Mouse (Mus musculus): ENCODE measurements around the gene 2300002M23Rik.
A peak's percentile ranks its signal among the peaks of the same experiment; 100 is the strongest.

The 2300002M23Rik gene

DNA sequence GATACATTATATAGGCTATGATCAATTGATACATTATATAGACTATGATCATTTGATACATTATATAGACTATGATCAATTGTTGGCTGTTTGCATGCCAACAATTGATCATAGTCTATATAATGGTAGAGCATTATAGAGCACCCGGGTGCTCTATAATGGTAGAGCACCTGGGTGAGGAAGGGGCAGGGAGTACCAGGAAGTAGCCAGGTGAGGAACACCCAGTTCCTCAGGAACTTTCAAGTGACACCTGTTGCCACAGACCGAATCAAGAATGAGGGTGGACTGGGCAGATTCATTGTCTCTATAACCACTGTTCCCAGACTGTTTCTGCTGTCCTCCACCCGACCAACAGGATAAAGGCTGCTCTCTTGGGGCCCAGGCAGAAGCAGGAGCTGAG lies at the start of gene 2300002M23Rik:
TSS of gene 2300002M23Rik (plus strand) at position 301 of the 400 bp plus-strand sequence.
- DNase-seq (ENCODE audit: low read depth), result no peak

DNA sequence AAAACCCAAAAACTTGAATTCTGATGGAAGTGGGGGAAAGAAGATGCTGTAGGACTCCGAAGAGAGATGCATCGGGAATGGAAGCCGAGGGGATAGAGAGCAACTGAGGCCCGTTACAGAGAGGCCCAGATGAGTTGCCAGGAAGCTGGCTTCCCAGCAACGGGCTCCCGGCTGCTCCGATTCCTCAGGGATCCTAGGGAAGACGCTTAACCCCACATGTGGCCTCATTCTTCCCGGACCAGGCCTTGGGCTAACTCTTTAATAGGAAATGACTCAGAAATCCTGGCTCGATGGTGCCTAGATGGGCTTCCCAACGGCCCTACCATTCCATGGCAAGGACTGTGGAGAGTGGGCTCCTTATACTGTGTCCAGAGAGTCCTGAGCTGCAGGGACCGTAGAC lies 49.7 kb upstream of the 2300002M23Rik start:
- no peak for DNase-seq (ENCODE audit: low read depth)

DNA sequence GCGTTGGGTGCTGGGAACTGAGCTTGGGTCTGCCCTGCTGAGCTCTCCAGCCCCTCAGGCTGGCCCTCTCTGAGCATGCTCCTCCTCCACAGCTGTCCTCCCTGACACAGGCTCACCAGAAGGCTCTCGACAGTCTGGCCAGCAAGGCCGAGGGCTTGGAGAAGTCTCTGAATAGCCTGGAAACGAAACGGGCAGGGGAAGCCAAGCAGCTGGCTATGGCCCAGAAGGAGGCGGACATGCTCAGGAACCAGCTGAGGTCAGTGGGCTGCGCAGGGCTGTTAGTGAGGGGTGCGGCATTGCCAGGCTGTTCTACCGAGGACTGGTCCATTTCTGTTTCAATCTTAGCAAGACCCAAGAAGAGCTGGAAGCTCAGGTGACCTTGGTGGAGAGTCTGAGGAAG lies 42.9 kb upstream of the 2300002M23Rik start:
- no peak for DNase-seq (ENCODE audit: low read depth)

DNA sequence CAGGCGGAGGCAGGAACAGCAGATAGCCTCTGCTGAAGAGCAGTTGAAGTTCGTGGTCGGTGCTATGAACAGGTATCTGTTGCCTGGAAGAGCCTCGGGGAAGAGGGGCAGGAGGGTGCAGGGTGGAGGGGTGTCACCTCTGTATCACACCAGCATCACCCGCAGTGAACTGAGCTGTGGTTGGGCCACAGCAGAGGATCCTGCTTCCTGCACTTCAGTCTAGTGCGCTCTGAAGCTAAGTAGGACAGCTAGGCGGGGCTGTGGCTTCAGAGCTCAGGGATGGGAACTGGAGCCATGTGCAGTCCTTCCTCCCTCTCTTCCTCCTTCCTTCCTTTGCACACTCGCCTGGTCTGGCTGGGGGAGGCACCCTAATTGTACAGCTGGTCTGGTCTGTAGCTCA lies 40.6 kb upstream of the 2300002M23Rik start:
- DNase-seq (ENCODE audit: low read depth), result no peak

DNA sequence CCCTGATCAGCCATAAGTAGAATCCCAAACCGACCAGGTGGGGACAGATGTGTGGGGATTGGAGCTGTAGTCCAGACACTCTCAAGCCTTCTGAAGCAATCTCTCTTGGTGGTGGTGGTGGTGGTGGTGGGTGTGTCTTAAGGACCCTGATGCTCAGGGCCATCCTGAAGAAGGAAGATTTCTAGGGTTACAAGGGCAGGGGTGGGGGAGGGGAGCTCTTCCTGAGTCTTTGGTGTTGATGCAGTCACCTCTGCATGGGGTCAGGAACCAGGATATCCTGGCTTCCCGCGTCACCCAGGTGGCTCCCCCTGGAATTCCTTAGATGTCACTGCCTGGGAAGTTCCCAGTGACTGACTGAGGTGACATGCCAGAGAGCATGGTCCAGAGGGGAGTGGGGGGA lies 34.9 kb upstream of the 2300002M23Rik start:
- no peak for DNase-seq (ENCODE audit: low read depth)

DNA sequence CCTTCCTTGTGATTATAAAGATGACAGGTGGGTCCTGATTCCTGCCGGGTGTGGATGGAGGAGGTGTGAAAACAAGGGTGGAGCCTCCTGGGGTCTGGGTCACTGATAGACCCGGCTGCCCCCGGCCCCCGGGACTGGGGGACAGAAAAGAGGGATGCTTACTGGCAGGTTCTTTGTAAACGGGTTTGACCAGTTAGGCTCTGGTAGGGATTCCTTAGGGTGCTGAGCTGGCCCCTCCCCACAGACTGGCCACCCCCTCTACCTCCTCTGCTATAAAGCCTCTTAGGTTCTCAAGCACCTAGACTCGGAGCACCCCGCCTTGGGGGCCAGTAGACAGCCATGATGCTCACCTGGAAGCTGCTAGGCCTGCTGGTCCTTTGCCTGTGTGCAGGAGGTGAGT lies 34.3 kb upstream of the 2300002M23Rik start, which contains the start of gene Psors1c2:
TSS of gene Psors1c2 (plus strand) at position 301 of the 400 bp plus-strand sequence.
- DNase-seq (ENCODE audit: low read depth), result no peak

DNA sequence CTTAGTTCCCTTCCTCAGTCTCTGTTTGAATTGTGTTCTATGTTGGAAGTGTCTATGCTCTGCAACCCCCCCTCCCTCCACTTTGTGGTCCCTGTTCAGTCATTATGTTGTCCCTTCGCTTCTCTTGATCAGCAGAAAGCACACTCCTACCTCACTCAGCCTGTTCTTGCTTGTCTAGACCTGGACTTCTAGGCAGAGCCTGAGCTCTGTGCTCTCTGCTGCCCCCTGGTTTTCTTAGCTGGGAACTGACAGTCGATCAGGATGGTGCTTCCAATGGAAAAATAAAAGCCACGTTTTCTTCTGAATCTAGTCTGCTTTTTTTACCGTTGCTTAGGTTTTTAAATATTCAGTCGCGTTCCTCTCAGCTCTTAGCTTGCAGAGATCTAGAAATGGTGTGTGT lies 32.9 kb upstream of the 2300002M23Rik start:
- DNase-seq (ENCODE audit: low read depth), result peak; percentile 57

DNA sequence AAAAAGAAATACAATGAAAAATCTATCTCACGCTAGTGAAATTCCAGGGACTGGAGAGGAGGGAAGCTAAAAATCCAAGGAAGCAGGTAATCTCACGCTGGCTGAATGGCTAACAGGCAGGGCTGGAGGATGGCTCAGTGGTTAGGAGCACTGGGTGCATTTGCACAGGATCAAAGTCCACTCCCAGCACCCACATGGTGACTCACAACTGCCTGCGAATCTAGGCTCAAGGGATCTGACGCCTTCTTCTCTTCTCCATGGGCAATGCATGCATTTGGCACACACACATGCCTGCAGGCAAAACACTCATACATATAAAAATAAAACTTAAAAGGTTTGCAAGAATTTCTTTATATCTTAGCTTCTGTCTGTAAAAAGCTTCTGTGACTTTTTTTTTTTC lies 29.8 kb upstream of the 2300002M23Rik start:
- no peak for DNase-seq (ENCODE audit: low read depth)

DNA sequence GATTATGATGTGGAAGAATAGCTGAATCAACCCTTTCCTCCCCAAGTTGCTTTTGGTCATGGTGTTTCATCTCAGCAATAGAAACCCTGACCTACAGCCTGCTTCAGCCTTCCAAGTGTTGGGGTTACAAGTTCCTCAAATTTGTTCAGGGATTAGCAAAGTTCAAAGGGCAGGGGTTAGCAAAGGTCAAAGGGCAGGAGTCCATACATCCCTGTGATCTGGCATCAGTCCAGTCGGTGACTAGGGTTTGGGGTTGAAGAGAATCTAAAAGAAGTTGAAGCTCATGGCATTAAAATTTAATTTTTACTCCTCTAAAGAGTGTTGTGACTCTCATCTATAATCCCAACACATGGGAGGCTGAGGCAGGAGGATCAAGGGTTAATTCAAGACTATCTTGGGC lies 28.8 kb upstream of the 2300002M23Rik start:
- DNase-seq (ENCODE audit: low read depth), result no peak

DNA sequence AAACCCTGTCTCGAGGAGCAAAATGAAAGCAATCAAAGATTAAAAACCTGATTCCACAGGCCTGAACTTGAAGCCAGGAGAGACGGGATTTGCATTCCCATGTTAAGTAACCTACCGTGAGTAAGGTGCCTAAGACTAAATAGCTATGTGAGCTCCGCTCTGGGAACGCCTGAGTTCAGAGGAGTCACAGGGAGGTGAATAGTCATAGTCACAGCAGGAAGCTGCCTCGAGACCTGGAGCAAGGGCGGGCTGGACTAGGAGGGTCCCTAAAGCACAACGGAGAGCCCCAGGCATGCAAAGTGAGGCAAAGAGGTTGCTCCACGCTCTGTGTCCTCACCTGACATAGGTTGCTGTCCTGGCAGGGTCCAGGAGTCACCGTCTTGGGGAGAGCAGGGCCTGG lies 27.7 kb upstream of the 2300002M23Rik start:
- DNase-seq (ENCODE audit: low read depth), result no peak

DNA sequence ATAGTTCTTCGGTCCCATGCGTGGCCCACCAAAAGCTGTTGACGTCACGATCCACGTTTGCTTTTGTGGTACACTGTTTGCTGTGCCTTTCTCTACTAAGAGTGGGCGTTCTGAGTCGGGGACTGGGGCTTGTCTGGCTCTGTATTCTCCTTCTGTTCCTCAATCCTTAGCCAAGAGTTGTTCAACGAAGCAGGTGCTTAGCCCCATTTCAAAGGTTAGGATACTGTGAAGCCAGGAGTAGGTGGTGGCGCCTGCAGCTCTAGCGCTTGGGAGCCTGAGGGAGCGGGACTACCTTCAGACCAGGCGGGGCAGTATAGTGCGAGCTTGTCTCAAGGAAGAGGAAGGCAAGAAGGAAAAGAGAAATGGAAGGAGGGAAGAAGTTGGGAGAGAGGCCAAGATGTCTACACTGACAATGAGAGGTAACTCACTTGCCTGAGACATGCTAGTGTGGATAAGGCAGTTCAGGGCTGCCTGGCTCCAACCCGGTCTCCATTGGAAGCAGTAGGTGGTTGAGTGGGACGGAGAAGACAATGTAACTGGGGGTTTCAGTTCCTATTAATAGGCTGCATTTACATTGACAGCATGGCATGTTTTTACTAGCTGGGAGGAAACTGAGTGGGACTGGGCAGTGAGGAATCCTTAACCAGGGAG lies 24.4 kb upstream of the 2300002M23Rik start:
- no peak for DNase-seq (ENCODE audit: low read depth)

DNA sequence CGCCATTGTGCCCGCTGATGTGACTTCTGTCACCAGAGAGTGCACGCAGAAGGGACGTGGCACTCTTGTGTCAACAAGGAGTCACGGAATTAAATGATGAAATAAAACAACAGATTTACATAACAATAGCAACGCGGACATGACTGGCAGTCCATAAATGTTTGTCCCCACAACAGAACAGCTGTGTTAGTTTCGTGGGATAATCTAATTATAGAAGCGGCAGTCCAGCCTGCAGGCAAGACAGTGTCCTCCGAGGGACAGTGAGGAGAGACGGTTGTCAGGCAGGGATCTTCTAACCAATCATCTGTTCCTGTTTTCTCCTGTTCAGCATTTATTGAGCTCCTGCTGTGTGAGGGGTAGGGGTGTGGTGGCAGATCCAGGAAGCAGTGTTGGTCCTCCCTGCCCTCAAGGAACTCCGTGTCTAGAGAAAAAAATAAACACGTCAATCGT lies 23.8 kb upstream of the 2300002M23Rik start:
- DNase-seq (ENCODE audit: low read depth), result no peak

DNA sequence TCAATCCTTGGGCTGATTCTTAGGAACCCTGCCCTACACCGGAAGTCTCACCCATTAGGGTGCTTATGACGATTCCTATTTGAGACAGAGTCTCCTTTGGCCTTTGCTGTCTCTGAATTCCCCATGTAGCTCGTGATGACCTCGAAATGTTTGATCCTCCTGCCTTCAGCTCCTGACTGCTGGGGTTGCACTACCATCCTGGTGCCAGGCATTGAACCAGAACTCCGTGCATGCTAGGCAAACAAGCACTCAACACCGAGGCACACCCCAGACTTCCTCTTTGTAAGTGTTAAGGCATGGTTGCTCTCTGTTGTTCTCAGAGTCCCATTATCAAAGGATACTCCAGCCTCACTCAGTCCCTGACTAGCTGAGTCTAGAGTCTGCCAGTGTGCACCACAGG lies 23.2 kb upstream of the 2300002M23Rik start:
- DNase-seq (ENCODE audit: low read depth), result no peak

DNA sequence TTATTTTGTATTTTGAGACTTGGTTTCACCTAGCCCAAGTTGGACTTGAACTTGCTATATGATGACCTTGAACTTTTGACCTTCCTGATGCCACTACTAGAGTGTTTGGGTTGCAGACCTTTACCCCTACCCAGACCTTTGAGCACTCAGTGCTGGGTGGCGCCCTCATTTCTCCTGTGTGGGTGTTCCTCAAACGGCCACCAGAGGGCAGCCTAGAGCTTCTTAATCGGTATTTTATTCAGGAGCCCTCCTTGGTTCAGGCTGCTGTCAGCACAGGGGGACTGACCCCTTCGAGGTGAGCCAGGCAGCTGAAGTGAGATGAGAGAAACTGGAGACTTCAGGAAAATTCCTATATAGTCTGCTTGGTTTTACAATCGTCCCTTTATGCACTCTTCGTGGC lies 22.6 kb upstream of the 2300002M23Rik start:
- peak; percentile 28 for DNase-seq (ENCODE audit: low read depth)

DNA sequence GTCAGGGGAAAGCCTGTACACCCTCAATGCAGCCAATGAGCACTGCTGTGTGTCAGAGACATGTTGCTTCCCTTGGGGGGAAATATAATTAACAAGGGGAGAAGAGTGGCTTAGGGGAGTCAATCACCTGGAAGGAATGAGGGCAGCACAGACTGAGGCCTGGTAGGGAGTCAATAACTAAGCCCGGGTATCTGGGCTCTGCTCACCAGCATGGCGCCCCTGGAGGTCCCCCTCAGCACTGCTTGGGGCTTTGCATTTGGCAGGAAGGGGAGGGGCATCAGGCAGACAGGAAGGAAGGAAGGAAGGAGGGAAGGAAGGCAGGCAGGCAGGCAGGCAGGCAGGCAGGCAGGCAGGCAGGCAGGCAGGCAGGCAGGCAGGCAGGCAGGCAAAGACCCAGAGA lies 19.8 kb upstream of the 2300002M23Rik start:
- DNase-seq (ENCODE audit: low read depth), result no peak

DNA sequence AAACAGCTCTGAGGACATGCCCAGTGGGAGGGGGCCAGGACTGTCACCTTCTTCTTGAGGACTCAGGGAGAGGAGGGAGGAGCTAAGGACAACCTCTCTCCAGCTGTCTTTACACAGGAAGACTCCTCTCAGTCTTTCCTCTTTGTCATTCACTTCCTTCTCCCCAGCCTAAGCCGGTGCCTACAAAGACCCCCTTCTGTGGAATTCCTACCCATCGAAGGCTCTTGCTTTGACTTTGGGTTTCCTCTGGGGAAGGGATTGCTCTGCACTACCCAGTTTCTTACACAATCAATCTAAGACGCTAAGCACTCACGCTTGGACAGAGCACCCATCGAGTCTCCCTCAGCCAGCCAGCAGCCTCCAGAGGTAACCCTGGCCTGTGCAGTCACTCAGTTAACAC lies 18.6 kb upstream of the 2300002M23Rik start:
- no peak for DNase-seq (ENCODE audit: low read depth)

DNA sequence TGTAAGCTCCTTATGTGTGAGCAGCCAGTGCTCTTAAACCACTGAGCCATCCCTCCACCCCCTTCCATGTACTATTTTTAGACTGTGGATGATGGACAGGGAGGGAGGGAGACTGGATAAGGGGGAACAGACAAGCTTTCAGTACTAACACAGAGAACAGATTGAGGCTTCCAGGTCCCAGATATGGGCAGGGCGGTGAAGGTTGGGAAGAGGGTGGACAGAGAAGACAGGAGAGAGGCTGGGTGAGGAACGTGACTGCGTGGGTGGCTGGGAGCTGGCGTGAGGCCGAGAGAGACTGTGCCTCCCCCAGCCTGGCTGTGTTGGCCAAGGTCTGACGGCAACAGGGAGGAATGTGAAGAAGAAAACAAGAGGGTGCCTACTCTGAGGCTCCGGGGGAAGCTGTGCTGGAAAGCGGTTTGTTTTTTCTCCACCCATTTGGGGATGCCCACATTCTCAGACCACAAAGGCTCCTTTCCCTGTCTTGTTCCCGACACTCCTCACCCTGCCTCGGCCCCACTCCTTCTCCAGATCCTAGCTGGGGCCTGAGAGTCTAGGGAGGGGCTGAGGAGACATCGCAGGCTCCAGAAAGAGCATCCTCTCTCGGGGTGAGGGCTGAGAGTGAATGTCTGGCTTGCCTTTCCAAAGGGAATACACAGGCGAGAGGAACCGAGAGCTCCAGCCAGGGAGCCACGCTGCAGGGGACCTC lies 17.7 kb upstream of the 2300002M23Rik start:
- DNase-seq (ENCODE audit: low read depth), result no peak

DNA sequence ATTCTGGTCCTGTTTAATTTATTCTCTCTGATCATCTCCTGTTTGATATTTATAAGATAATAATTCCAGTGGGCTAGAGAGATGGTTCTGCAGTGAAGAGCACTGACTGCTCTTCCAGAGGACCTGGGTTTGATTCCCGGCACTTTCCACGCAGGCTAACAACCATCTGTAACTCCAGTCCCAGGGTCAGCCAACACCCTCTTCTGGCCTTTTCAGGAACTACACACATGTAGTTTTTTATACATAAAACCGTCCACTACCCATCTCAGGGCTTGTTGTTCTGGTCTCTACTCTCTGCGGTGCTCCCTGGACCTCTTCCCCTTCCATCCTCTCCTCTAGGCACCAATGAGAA lies 17.1 kb upstream of the 2300002M23Rik start:
- DNase-seq (ENCODE audit: low read depth), result no peak

DNA sequence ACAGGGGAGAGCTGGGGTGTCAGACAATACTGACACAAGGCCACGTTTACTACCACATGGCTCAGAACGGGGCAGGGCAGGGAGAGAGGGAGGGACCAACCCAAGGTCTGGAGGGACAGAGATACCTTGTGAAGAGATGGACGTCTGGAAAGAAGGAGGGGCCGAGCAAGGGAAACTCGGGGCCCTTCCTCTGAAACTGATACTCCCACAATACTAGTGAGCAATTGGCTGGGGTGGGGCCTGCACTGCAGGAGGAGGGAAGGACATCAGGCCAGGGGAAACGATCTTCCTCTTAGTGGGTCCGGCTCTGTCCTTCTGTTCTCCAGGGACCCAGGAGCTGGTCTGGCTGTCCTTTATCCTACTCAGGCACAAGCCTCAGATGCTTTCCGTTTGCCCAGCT lies 16.4 kb upstream of the 2300002M23Rik start:
- DNase-seq (ENCODE audit: low read depth), result no peak

DNA sequence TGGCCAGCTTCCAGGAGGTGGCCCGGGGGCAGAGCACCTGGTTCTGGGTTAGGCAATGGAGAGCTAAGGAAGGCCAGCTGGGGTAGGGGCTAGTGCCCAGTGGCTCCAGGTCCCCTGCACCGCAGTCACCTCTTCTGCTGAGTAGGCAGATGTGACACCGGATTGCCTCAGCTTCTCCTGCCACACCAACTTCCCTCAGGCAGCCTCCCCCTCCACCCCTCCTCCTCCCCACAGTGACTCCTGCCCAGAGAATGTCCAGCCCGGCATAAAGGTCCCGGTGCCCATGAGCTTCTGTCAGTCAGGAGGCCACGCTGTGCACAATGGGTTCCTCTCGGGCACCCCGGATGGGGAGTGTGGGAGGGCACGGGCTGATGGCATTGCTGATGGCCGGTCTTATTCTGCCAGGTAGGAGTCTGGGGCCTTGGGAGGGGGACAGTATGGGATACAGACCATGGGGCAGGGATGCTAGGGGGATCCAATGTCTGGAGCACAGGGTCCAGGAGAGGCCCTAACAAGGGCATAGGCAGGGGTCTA lies 15.3 kb upstream of the 2300002M23Rik start, which contains the start of gene Cdsn:
TSS of gene Cdsn (plus strand) at position 248 of the 534 bp plus-strand sequence.
- DNase-seq (ENCODE audit: low read depth), result no peak

DNA sequence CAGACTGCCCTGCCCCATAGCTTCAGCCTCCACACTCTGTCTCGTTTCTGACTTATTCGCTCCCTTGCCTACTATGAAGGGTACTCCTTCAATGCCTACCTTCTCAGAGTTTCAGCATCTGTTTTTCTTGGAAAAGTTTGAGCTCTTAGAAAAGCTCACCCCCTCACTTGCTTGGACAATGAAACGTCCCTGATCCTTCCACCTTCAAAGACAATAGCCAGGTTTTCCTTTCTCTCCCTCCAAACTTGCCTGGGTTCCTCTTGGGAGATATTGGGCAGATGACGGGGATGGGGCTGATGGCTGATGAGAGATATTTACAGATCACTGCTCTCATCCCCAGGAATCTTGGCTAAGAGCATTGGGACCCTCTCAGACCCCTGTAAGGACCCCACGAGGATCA lies 12.9 kb upstream of the 2300002M23Rik start:
- DNase-seq (ENCODE audit: low read depth), result no peak

DNA sequence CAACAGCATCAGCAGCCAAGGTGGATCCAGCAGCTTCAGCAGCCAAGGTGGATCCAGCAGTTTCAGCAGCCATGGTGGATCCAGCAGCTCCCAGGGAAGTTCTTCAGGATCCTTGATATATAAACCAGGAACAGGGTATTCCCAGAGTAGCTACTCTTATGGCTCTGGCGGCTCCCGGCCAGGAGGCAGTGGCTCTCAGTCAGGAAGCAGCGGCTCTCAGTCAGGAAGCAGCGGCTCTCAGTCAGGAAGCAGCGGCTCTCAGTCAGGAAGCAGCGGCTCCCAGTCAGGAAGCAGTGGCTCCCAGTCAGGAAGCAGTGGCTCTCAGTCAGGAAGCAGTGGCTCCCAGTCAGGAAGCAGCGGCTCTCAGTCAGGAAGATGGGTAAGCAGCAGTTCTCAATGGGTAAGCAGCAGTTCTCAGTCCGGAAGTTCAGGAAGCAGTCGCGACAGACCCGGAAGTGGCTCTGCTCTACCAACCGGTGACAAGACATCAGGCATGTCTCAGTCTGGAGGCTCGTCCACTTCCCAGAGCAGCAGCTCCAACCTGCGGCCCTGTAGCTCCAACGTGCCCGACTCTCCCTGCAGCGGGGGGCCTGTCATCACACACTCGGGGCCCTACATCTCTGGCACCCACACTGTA lies 12.4 kb upstream of the 2300002M23Rik start:
- DNase-seq (ENCODE audit: low read depth), result no peak

DNA sequence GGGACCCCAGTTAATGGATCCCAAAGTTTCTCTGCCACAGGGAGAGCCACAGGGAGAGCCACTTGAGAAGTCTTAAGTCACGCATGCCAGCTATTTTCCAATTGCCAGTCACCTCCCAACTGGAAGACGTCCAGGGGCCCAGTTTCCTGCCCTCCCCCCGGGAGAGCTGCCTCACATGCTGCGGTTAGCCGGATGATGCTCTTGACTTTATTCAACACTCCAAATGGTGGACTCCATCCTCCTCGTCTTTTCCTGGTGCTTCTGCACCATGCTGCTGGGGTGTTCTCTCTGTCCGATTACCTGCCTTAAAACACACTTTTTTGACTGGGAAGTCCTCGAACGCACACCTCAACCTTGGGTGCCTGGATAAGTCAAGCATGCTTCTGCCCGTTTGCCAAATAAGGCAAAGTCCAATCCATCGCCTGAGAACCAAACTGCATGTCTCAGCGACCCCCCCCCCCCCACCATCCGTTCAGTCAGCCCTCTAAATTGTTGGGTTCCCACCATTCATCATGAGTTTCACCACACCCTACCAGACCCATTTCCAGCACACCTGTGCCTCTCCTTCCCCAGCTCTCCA lies 11.0 kb upstream of the 2300002M23Rik start:
- DNase-seq (ENCODE audit: low read depth), result no peak
